Comparison of ENCODE assay signal across 13 mouse cellular contexts in genomic region chr12:110975838-110976468, GRCm38 (mm10). TPM values are rescaled to one million over a fixed set of nuclear protein-coding genes. Genes with fewer than 3 reads are reported as not detected.
DNase-seq lines count a peak whose midpoint lies in the region; ATAC-seq and TF ChIP-seq lines count a peak whose summit lies in the region.
"Had no signal": no experiment of that assay in that cellular context is flagged by ENCODE, and none has a peak within 500 bp of the region (broad histone marks: within the 10 kb centered on the region; RNA-seq: fewer than 3 reads in every experiment).

No protein-coding gene starts in this region.

- no peak for ATAC-seq in midbrain, postnatal 0 days (ENCODE audit: low FRiP score)
- ATAC-seq in activated CD4-positive, CD25-positive, alpha-beta regulatory T cell, adult 4 months, result no peak

- peaks cover 30% of the 10 kb centered on the region for H3K4me1 ChIP-seq in midbrain, embryonic 10.5 days
- peaks cover 2% of the 10 kb centered on the region; the same call in 1 of the 2 replicates for H3K4me1 ChIP-seq in midbrain, postnatal 0 days (ENCODE audit: insufficient read depth, low read length)

- peak; percentile 98 for DNase-seq in heart, adult 11 months
- no peak for DNase-seq in heart, postnatal 4 days
- DNase-seq in midbrain, embryonic 10.5 days (ENCODE audit: low spot score), result no peak
- DNase-seq in midbrain, postnatal 0 days (ENCODE audit: low spot score), result no peak
- DNase-seq in liver, result peak; percentile 24
- DNase-seq in ovary, adult 18-20 months (ENCODE audit: low spot score), result no peak
- no peak for DNase-seq in spleen, postnatal 36 days (ENCODE audit: low spot score in 2 of 2)
- DNase-seq: adrenal gland, adult 8-10 months; kidney, postnatal 10 days; lung, postnatal 4 days; right cerebral cortex, postnatal 4 days had no signal

- TF ChIP-seq CTCF in midbrain, postnatal 0 days (IDR thresholded peaks at IDR 0.05), result no peak

- H3K4me3 ChIP-seq in midbrain, embryonic 10.5 days, result 0 out of 2 replicates have a peak overlapping the region, but pooled peaks have one; percentile 3
- no peak overlapping the region for H3K4me3 ChIP-seq in midbrain, postnatal 0 days (ENCODE audit: low read depth, low read length)
- H3K4me3 ChIP-seq: hindbrain, embryonic 15.5 days had no signal

- H3K27ac ChIP-seq in midbrain, embryonic 10.5 days (replicated peaks), result no peak overlapping the region
- no peak overlapping the region for H3K27ac ChIP-seq in midbrain, postnatal 0 days (ENCODE audit: low read depth, low read length)
- H3K27ac ChIP-seq: hindbrain, embryonic 15.5 days had no signal

- no peaks in the 10 kb centered on the region for H3K9me3 ChIP-seq in midbrain, embryonic 10.5 days (replicated peaks)
- no peaks in the 10 kb centered on the region for H3K9me3 ChIP-seq in midbrain, postnatal 0 days (ENCODE audit: low read length)
- H3K9me3 ChIP-seq: hindbrain, embryonic 15.5 days had no signal

- H3K27me3 ChIP-seq in midbrain, embryonic 10.5 days (ENCODE audit: low read depth, poor library complexity, severe bottlenecking), result peaks cover 8% of the 10 kb centered on the region
- H3K27me3 ChIP-seq in midbrain, postnatal 0 days (ENCODE audit: insufficient read depth, low read length), result 0 out of 2 replicates have a peak, but pooled peaks cover 3% of the 10 kb centered on the region
- H3K27me3 ChIP-seq: hindbrain, embryonic 15.5 days had no signal

- WGBS in midbrain, embryonic 10.5 days, result 92% methylated on average over 4 of the region's 4 CpGs
- WGBS in midbrain, postnatal 0 days, result 87% methylated on average over 4 of the region's 4 CpGs

- no peak overlapping the region for H3K4me2 ChIP-seq in midbrain, postnatal 0 days (ENCODE audit: low read depth, low read length, poor library complexity, severe bottlenecking)
- H3K4me2 ChIP-seq: hindbrain, embryonic 15.5 days had no signal

- peaks cover 58% of the 10 kb centered on the region for H3K36me3 ChIP-seq in midbrain, embryonic 10.5 days
- H3K36me3 ChIP-seq in midbrain, postnatal 0 days (ENCODE audit: insufficient read depth, low read length), result peaks cover 15% of the 10 kb centered on the region

- no peak overlapping the region for H3K9ac ChIP-seq in midbrain, postnatal 0 days (replicated peaks; ENCODE audit: low read length, poor library complexity, severe bottlenecking)
- H3K9ac ChIP-seq: hindbrain, embryonic 15.5 days had no signal

RNA-seq across cellular contexts. Expression of gene Ankrd9, which starts 2.9 kb away (rescaled TPM):
- total RNA-seq in heart, postnatal 4 days (2021), result 10 to 100 TPM; 22.4 to 28.0 TPM
- 16.5 and 19.4 TPM in 2 replicates for polyA plus RNA-seq in midbrain, embryonic 10.5 days (2016; fragmentation: Nextera tagmentation; extraction: Ambion mirVana)
- total RNA-seq in midbrain, postnatal 0 days (2014; rRNA removed), result 11.8 and 14.0 TPM in 2 replicates
- 12.1 and 13.4 TPM in 2 replicates for polyA plus RNA-seq in midbrain, postnatal 0 days (2015; fragmentation: Nextera tagmentation; extraction: Ambion mirVana)
- 1 to 10 TPM in 1 of 2 experiments, under 1 TPM in 1; 0.74 to 1.2 TPM for polyA plus RNA-seq in activated CD4-positive, CD25-positive, alpha-beta regulatory T cell, adult 4 months (2017; shearing (Covaris generic))

Comparison
In these comparisons a context has a peak if more than half of its experiments do, and no peak if none do; other contexts are left out.
1. DNase-seq: peak in heart, adult 11 months (single experiment) and liver (single experiment); none in heart, postnatal 4 days (single experiment), midbrain, embryonic 10.5 days (single experiment), midbrain, postnatal 0 days (single experiment), ovary, adult 18-20 months (single experiment) and spleen, postnatal 36 days (0 of 2).